Mouse (Mus musculus) natural killer cell, adult 2 months (primary cell): ENCODE results near the gene Wwox.

ENCODE experiments used
- DNase-seq, 2 experiments: peaks; one replicate each; pipeline ENCODE4 v3.0.0; 2022; ENCODE audit warnings: low spot score in 2 of 2

Wwox gene

DNA sequence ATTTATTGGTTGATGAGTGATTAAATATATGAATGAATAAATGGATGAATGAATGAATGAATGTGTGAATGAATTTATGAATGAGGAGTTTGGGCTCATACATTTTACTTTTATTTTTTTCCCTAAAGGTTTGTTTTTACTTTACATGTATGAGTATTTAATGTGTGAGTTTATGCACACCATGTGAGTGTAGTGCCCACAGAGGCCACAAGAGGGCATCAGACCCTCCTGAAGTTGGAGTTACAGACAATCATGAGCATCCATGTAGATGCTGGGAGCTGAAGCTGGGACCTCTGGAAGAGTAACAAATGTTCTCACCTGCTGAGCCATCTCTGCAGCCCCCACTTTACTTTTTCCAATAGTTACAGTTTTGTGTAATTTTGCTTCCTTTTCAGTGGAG lies 648.7 kb downstream of the Wwox start:
- no peak for DNase-seq

DNA sequence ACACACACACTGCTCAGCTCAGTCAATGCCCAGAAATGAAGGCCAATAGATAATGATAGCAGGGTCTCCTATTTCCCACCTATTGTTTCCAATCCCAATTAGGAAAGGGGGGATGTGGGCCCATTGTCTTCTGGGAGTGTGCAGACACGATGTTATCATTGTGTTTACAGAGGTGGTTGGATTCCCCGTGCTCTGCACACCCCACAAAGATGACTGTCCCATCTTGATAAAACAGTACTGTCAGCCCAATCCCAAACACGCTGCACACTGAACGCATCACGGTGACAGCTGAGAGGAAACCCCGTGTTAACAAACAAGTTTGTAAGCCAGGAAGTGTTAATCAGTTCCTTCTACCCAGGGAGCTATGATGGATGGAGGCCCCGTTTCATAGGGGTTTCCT lies 650.3 kb downstream of the Wwox start:
- no peak for DNase-seq

DNA sequence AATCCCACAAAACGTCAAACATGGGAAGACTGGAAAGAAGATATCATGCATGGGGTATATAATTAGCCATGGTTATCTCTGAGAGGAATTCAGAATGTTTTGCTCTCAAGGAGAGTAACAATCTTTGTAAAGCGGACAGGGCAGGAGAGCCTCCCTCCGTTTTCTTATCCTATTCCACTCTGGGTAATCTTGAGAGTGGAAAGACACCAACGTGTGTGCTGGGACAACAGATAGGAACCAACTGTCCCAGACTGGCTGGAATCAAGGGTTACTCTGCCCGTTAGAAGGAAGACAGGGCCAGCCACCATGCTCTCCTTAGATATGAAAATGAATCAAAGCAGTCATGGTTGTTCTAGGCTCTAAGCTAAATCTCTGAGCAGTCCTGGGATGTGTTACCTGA lies 650.7 kb downstream of the Wwox start:
- DNase-seq, result no peak

DNA sequence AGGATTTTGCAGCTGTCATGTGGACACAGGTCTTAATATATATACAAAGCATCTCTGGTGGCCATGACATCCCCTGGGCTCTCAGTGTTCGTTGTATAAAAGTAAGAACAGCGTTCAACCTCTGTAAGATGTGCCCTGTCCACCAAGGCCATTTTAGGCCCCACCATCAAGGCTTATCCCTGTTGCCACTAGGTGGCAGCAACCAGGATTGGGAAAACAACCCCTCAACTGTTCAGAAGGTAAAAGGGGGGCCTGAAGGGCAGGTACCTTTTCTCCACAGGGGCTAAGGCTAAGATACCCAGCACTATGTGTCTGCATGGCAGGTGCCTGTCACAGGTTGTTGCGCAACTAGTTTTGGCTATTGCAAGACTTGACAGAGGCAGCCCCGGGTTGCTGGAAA lies 656.1 kb downstream of the Wwox start:
- DNase-seq, result peak; percentile 14 to 31

DNA sequence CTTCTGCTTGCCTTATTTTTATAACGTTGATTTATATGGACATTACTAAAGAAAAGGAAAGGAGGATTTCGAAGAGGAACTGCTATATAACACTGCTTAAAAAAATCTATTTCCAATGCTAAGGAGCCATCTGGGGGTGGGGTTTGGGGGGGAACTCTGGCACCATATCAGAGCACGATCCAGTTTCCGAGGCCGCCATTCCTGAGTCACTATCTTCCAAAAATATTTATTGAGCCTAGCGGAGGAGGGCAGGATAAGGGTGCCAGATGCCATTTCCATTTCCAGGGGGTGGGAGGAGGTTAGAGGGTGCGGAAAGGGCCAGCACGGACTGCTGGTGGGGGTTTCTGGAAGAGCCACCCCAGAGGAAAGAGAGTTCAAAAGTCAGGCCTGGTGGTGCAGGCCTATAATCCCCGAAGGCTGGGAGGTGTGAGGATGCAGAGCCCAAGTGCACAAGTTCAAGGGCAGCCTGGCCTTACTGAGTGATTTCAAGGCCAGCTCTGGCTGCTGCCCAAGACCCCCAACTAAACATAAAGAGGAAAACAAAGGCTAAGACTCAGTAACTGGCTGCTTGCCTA lies 658.6 kb downstream of the Wwox start:
- no peak for DNase-seq

DNA sequence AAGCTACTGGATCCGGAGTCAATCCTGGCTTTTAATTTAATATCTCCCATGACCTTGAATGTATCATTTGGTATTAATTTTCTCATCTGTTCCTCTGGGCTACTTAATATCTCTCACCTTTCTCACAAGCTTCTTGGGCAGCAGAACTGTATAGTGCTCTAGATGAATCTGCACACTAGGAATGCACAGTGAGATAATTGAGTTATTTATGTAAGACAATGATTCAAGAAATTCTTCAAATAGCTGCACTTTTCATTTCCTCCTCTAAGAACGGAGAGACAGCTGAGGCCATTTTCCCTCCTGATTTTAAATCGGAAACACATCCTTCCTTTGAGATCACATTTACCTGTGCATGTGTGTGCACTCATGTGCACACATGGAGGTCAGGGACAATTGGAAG lies 669.9 kb downstream of the Wwox start:
- DNase-seq, result no peak

DNA sequence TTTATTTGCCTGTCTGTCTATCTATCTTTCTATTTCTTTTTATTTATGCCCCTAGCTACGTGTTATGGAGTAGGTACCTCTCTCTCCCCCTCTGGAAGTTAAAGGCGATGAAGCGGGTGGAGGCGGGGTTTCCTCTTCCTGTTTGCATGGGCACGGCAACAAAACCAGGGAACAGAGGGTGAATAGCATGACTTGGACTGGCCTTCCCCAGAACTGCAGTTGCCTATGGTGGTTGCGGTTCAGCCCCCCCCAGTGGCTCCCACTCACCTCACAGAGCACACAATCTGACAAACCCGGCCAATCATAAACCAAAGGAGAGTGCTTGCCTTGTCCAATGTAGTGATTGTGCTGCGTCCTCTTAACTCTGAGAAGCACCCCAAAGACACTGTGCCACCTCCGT lies 671.0 kb downstream of the Wwox start:
- DNase-seq, result no peak

DNA sequence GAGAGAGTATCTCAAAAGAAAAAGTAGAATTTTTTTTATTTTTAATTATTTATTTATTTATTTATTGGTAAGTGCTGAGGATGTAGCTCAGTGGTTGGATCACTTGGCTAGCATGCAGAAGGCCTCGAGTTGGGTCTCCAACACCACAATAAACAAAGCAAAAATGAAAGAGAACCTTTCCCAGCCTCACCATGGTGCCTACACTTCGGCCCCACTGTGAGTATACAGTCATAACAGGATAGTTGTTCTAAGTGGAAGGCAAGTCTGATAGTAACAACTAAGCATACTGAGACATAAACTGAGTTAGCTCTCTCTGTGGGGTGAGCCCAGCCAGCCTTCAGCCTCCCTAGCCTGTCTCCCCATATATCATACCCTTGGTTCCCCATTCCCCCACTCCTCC lies 672.6 kb downstream of the Wwox start:
- no peak for DNase-seq

DNA sequence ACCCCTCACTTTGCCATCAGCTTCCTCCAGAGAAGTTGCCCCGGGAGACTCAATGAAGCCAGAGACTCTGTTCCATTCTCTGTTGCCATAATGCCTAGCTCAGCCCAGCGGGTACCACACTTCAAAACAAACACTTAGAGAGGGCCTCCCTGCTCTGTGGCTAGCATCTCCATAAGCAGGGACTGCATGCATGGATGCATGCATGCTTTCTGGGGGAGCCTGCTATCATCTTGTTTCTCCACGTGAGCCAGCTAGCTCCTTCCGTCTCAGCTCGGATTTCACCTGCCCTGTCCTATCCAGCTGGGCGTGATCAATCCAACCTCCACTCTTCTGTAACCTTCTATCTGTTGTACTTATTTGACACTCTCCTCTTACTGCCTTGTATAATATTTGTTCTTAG lies 675.0 kb downstream of the Wwox start:
- no peak for DNase-seq

DNA sequence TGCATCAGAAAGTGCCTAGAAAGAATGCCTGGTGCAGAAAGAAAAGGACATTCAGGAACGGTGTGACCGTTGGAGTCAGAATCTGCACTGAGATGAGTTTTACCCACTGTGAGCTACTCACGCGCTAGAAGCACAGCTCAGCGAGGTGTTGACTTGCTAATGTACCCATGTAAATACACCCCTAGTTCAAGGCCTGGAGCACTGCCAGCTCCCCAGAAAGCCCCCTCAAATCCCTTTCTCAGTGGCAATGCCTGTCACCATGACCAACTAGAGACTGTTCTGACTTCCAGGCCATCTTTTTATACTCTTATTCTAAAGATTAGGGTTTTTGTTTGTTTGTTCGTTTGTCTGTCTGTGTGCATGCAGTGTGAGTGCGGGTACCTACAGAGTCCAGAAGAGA lies 686.6 kb downstream of the Wwox start:
- no peak for DNase-seq

DNA sequence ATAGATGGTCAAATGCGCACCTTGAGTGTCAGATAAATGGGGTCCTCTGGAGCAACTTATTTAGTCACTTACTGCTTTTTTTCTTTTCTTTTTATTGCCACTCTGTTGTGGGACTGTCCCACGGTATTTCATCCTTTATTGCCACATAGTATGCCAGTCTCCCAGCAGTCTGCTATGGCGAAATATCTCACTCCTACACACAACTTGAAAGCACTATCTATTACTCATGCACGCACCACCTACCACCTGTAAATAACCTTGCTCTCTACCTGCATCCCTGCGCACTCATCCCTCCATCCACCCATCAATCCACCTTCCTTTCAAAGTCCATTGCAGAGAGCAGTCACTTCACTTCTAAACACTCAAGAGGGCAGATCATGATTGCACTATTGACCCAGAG lies 687.2 kb downstream of the Wwox start:
- no peak for DNase-seq

DNA sequence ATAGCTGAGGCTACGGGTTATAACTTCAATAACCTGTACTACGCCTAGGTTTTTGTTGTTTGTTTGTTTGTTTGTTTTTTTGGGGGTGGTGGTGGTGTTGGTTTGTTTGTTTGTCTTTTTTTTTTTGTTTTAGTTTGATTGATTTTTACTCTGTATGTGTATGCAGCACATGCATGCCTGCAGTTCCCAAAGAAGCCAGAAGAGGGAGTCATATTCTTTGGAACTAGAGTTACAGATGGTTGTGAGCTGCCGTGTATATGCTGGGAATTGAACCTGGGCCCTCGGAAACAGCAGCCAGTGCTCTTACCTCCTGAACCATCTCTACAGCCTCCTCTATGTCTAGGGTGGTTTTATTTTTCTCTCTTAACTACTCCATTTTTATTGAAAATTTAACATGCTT lies 689.9 kb downstream of the Wwox start:
- no peak for DNase-seq

DNA sequence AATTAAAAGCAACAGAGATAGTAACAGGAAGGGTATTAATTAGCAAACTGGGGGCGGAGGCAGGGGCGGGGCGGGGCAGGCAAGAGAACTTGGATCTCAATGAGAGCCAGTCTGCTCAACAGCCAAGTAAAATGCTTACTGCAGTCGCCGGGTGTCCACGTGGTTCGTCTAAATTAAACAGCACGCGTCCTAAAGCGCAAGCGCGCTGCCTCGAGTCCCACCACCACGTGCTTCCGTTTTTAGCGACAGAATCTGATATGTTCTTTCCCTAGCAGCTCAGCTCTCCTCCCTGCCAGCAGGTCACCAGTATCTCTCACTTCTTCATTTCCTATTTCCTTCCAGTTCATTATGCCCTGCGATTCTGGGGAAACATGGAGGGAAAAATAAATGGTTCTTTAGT lies 693.7 kb downstream of the Wwox start:
- DNase-seq, result no peak

DNA sequence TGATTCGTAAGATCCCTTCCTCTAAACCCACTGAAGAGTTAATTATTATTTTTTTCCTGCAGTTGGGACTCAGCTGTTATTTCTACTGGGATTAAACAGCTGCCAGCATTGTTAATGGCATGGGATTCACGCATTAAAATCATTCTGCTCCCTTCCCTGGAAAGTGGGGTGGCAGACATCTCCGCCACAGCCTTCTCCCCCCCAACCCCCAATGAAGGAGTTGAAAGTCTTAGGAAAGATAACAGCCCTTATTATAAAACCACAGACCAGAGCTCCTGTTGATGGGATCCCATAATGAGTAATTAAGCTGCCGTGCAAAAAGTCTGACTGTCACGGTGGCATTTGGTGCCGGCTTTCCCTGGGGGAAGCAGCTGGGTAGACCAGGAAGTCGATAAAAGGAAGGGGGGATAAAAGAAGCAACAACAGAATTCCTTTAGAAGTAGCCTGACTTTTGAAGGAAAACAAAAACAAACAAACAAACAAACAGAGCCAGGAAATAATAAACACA lies 694.3 kb downstream of the Wwox start:
- no peak for DNase-seq

DNA sequence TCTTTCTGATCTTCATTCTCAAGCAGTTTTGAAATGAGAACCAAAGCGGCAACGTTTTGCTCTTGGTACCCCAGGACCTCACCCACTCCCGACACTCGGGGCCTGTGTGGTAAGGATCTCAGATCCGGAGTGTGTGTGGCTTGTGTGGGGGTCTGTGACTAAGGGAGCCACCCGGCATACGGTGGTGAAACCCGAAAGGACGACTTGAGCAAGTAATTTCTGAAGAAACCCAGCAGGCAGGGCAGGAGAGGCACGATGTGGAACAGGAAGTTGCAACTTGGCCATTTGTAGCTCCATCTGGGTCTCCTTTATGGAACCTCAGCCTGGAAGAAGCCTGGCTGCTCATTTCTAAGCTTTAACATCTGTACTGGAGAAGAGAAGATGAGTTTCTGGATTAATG lies 697.4 kb downstream of the Wwox start:
- no peak for DNase-seq

DNA sequence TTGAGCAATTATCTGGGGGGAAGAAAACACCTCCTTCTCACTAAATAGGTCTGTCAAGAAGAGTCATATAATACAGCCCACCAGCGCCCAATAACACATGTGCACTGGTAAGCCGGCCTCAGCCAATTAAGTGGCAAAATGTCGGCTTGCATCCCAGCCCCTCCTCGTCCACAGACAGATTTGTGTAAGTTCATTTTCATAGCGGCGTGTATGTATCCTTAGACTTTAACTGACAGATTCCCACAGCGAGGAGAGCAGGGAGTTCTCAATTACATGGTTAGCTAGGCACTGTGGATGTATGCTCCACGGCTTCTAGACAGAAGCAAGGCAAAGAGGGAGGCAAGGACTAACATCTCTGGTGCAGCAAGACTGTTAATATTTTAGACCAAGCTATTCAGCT lies 702.2 kb downstream of the Wwox start:
- no peak for DNase-seq

DNA sequence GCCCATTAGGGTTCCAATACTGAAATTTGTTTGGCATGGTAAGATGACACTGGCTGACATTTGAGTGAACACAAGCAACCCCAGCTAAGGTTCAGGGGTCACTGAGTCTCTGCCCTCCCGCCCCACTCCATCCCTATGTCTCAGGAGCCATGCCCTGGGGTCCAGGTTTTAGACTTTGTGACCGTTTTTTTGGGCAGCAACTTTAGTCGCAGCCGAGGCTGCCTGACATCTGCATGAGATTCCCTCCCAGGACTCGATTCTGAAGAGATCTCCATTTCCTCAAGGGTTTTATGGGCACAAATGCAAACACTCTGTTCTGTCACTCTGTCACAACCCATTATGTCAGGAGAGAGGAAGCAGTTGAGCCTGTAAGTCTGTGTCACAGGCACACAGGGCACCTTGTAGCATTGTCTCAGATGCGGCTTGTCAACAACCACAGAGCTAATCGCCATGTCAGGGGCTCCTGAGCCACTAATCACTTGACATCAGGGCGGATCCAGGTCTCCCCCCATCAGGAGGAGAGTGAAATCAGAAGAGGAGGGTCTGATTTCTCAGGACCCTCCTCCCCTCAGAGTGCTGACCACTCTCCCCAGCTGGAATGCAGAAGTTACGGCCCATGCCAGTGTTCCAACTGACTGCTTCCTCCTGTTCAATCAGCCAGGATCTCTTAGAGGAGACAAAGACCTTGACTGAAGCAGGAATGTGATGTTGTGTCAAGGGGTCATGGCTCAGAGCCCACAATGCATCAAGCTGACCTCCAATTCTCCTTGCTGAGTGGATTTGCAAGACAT lies 704.3 kb downstream of the Wwox start:
- no peak for DNase-seq

DNA sequence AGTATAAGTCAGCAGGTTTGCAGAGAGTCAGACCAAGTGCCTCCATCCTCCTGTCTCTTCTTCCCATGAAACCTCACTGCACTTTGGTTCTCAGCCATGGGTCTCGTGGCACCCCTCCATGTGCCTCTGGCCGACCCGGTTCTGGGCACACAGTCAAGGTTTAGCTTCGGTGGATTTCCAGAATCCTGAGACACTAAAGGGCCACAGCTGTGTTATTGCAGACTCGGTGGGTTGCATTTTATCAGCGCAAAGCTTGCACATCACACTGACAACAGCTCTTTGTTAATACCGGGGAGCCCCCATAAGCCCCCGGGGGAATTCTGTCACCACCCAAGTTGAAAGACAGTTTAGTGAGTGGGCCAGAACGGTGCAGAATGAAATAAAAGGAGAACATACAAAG lies 707.6 kb downstream of the Wwox start:
- no peak for DNase-seq

DNA sequence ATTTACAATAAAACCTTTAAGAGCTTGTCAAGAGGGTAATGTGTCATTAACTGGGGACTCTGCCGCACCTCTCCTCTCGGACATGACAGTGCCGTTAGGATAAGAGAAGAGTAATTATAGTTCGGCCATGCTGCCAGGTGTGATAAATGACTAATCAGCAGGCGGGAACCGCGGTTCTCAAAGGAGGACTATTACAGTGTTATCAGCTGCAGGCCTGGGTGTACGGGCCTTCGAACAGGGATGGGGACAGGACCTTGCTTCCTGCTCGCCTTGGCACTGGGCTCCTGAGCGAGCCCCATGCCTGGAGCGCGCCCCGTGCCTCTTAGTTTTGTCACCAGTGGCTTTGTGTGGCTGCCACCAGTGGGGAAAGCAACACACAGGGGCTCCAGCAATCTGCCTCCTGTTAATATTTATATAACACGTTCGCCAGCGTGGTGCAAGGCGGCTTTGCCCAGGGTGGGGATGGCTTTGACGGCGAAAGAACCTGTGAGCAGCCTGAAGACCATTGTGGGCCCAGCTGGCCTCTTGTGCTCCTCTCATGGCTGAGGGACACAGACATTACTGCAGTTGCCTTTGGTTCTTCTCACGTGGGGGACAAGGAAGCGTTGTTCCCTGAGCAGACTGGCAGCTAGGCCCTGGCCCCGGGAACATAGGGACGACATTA lies 711.1 kb downstream of the Wwox start:
- DNase-seq, result no peak

DNA sequence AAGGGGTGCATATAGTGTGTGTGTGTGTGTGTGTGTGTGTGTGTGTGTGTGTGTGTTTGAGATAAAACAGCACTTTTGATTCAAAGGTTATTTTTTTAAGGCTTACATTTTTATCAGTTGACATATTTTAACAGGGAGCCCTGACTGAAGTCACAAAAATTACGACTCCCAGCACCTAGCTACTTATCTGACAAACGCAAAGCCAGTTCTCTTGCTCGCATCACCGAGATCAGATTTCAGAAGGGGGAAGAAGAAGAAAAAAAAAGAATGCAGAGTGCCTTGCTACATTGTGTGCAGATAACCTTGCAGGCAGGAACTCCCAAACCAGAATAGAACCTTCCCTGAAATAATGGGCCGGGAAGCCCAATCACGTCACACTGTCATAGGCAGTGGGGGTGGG lies 712.0 kb downstream of the Wwox start:
- DNase-seq, result no peak

DNA sequence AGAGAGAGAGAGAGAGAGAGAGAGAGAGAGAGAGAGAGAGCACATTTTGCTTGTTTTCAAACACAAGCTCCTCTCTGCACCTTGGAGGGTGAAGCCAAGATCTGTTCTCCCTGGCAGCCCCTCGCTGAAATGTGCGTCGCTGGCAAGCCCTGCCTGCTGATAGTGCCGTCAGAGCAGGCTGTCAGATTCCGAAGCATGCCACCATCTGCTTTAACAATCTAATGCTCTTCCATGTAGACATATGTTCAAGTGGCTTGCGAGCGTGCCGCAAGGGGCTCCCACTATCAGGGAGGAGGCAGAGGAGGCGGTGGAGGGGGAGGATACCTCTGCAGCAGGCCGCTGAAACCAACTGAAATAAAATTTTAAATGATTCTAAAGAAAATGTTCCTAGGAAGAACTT lies 714.6 kb downstream of the Wwox start:
- DNase-seq, result no peak

DNA sequence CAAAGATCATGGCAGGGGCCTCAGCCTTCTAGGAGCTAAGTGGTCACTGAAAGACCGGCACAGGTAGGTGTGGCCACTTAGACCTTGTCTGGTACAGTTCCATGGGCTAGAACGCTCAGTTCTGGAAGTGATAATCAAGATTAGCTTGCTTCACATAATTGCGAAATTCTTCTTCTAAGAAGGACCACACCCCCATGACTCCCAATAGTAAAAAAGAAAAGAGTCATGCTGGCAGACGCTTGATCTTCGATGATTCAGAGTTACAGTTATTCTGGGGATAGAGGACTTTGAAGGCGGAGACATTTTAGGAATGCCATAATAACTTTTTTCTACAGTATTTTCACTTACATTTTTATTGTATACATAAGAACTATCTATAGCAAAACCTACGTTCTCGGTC lies 716.7 kb downstream of the Wwox start:
- no peak for DNase-seq
